Mouse (Mus musculus): ENCODE measurements at regions not wholly inside any gene's neighbourhood (a gene's known extent, or its start where the extent isn't known, plus 50 kb on each side); places are given as distances from the start of the nearest gene placed in this dataset.

GRCm38 (mm10) chr4:64098247-64098646, 51.4 kb upstream of the Tnc start:
- Histone ChIP-seq H3K4me3 (no peak overlapping the region), H3K27ac (no peak overlapping the region)
- intact Hi-C loops (cut with DNase I), result no loop called here
- no peak for TF ChIP-seq CTCF (IDR thresholded peaks at IDR 0.05)
- DNase-seq (ENCODE audit: extremely low spot score in 1 of 2, low spot score in 2 of 2), result no peak
